Mouse (Mus musculus): Measurements from ENCODE around the gene 3110082I17Rik.

3110082I17Rik gene

DNA sequence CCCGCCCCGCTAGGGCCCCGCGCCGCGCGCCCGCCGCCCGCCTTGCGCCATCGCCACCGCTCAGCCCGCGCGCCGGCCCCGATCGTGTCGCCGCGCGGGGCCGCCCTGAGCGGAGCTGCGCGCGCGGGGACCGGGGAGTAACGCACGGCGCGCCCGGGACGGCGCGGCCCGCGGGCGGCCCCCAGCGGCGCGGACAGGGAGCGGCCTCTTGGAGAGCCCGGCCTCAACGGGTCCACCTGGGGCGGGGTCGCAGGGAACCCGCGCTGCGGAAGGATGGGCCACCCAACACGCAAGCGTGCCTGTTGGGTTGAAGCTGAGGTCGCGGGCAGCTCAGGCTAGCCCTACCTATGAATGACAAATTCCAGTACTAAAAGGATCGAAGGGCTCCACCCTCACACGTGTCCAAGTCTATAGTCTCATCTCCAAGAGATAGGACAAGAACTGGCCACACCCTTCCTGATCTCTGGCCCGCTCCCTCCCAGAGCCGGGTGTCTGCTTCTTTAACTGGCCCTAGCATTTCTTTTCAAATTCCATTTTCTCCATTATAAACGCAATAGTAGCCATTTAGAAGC lies 134.8 kb downstream of the 3110082I17Rik start, which contains the start of gene Adap1:
Adap1 (minus strand) TSS at position 228 of the 572 bp plus-strand sequence.
- 2% methylated on average over 61 of the region's 61 CpGs for WGBS

DNA sequence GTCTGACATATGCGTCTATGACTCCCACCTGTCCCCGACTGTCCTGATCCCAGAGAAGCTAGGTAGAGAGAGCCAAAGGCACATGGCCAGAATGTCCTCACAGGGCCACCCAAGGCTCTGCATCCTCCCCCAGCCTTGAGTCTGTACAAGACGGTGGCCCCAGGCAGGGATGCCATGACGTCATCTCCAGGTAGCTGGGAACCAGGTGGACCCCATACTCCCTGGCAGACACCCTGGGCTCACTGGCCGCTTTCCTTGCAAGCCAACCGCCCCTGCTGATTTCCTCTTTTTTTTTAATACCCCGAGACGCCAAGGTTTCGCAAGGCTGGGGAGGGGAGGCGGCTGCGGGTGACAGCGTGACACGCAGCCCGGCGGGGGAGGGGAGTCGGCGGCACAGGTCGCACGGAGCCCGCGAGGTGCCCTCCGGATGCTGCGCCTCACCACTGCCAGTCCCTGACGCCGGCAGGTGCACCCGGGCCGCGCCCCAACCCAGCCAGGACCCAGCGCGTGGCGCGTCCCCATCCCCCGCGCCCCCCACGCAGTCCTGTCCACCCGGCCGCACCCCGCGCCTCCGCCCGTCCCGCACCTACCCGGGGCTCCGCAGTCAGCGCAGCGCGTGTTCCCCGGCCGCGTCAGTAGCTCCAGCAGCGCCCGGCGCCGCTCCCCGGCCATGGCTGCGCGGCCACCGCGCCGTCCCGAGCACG lies 135.5 kb downstream of the 3110082I17Rik start:
- WGBS = under 1% methylated on average over 62 of the region's 62 CpGs

DNA sequence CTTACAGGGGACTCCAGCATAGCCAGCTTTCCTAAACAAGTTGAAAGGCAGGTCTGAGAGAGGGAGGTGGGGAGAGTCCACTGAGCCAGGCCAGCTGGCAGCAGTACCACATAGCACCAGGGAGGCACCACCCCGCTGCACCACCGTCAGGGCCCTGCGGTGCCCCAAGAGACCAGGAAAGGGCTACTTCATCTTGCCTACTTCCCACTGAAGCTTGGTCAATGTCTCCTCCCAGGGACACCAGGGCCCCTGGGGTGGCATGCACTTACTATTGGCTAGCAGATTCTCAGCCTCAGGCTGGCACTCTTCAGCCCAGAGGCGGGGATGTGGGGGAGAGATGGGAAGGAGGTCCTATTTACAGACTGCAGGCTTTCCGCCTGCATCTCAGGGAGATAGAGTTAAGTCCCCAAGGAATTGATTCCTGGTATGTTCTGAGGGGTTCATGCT lies 136.3 kb downstream of the 3110082I17Rik start:
- WGBS = 5% methylated on average over 5 of the region's 5 CpGs

DNA sequence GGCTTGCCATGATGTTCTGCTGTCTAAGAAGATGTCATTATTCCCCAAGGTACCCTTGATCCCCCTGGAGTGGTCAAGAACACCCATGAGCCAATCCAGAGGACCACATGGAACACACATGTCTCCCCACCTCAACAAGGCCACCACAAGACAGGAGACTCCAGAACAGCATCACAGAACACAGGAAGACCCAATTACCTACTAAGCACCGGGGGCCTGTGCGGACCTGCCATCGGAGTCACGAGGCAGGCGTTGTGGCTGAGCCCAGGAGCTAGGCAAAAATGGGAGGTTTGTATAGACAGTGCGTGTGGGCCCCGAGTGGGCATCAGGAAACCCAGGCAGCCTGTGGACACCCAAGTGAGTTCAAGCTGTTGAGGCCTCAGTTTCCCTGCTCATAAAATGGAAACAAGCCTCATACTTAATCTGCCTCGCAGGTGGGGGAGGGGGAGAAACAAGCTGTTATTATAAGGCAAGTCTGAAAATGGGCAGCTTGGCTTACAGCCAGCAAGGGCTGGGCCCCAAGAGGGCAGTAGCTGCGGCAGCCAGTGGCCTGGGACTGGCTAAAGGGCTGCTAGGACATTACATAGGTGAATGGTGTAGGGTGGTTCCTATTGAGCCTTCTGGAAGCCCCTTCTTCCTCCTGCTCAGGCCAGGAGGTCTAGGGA lies 136.9 kb downstream of the 3110082I17Rik start:
- 45% methylated on average over 9 of the region's 9 CpGs for WGBS

DNA sequence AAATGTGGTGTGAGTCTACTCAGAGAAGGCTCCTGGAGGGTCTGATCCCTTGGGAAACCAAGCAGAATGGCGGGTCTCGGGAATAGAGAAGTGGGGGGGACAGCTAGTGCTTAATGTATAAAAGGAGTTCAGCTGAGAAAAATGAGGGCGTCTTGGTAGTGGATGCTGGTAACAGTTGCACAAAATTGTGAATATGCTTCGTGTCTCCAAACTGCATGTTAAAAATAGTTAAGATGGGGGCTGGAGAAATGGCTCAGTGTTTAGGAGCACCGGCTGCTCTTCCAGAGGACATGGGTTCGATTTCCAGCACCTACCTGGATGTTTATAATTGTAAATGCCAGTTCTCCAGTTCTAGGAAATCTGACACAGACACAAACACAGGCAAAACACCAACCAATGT lies 139.0 kb downstream of the 3110082I17Rik start:
- 30% methylated on average over 6 of the region's 6 CpGs for WGBS

DNA sequence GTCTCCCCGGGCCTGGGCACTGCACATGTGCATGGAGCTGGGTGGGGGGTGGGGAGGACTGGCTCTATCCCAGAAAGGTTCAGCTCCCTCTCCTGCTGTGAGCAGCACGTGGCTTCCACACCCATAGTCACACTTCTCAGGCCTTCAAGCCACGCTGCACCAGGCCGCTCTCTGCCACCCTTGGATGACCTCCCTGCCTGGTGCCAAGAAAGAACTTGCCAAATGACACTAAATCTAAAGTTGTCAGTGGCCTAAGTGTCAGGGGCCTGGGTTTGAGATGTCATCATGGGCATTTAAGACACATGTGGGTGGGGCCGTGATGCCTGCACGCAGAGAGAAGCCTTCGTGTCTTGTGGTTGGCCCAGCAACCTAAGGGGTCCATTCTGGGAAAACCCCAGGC lies 139.9 kb downstream of the 3110082I17Rik start:
- WGBS = 43% methylated on average over 7 of the region's 7 CpGs

DNA sequence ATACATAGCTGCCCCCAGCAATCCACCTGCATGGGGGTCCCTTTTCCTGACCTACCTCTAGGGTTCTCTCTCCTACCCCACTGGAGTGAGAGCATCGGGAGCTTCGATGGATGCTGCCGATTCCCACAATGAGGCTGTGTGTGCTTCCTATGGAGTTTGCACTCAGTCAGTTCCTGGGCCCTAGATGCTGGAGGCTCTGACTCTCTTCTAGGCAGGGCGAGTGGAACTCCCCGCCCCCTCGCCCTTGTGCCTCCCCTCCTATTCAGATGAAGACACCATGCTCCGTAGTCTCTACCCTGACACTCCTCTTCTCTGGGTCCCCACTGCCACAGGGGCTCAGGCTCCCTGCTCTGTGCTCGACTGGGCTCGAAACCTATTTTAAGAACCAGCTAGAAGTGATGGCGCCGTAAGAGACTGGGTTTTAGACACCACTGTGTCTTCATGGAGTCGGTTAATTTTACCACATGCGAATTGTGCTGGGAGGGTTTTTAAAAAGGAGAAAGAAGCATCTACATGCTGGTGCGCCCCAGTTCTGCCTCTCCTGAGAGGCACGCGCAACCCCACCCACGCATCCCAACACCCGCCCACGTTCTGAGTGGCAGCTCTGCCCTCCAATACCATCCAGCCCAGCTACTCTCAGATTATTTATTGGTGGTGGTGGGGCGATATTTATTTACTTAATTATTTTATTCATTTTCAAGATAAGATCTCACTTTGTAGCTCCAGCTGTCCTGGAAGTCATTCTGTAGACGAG lies 142.4 kb downstream of the 3110082I17Rik start:
- WGBS = 37% methylated on average over 21 of the region's 21 CpGs

DNA sequence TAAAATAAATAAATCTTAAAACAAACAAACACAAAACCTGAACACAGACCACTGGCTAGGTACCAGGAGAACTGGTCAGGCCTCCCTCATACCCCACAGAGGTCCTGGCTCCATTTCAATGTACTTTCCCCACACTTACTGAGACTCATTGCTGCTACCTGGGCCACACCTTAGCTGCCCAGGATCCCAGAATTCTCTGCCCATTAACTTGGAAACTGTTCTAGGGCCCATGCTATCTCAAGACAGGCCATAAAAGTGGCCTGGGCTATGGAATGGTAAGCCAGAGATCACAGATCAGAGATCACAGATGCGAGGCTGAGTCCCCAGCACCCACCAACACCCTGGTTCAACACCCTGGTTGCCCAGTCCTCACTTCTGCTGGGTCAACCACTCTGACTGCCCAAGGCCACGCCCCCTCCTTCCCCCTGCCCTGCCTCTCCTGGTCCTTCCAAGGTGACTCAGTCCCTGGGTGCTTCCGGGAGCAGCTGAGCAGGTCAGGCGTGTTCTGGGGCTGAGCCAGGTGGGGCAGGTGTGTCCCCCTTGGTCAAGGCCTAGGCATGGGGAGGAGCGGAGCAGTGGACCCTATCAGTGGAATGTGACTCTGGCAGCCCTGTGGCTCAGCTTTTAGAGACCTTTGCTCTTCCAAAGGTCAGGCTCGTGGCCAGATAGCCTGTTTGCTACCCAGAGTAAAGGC lies 143.2 kb downstream of the 3110082I17Rik start:
- 73% methylated on average over 6 of the region's 6 CpGs for WGBS

DNA sequence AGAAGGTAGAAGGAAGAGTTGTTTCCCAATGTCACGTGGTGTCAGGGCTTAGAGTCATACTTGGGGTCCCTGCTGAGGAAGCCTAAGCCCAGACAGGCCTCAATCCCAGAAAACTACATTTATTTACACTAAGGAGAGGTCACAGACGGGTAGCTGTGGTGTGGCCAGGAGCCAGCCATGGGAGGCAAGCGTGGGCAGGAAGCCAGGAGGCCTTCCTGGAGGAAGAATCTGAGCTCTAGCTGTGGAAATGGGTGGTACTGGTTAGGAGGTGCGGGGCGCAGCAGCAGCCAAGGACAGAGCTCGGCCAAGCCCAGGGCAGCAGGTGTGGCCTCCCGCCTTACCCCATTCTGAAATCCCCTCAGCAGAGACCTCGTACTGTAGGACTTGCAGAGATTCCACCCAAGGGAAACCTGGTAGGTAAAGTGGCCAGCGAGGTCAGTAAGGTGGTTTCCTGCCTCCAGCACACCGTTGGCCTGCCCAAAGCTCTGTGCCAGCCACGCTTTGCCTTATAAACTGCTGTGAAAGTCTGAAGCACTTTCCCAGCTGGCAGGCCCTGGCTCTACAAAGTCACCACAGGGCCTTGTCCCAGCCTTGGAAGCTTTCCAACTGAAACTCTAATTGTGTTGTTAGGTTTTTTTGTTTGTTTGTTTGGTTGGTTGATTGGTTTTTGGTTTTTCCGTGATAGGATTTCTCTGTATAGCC lies 145.2 kb downstream of the 3110082I17Rik start:
- WGBS = 72% methylated on average over 12 of the region's 12 CpGs

DNA sequence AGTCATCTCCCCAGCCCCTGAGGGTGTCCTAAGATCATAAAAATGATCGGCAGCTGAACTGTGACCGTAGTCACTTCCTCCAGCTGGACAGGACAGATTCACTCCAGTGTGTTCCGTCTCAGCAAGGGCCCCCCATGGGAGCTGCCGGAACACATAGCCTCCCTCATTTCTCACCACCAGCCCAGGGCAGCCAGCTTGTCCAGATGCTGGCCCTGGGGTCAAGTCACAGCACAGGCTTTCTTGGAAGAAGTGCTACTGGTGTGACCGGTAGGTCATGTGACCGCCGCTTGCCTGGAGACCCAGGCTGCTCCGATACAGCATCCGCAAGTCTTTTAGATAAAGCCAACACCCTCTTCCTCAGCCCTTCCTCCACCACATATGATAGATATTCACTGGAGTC lies 146.8 kb downstream of the 3110082I17Rik start:
- 84% methylated on average over 9 of the region's 9 CpGs for WGBS

DNA sequence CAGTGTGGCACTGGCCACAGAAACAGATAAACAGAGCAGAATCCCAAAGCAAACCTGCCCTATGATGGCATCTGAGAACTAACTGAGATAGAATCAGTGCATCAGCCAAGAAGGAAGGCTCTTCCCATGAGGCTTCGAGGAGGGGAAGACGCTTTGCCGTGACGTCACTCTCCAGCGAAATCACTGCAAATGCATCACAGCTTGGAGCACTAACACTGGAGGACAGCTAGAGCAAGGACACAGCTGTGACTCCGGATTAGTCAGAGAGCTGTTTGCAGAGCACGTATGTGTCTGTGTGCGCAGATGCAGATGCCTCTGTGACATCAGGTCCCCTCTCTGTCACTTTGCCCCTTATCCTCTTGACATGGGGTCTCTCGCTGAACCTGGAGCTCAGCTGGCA lies 148.5 kb downstream of the 3110082I17Rik start:
- WGBS = 68% methylated on average over 9 of the region's 9 CpGs

DNA sequence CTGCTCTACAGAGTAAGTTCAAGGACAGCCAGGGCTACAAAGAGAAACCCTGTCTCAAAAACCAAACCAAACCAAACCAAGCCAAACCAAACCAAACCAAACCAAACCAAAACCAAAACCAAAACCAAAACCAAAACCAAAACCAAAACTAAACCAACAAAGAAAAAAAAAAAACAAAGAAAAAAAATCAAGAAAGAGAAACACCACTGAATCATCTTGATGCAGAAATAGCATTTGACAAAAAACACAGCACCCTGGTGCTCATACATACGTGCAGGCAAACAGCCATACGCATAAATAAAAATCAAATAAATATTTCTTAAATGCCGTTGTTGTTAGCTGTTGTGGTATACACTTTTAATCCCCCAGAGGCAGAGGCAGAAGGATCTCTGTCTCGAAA lies 149.8 kb downstream of the 3110082I17Rik start:
- WGBS = 79% methylated on average over 4 of the region's 4 CpGs

DNA sequence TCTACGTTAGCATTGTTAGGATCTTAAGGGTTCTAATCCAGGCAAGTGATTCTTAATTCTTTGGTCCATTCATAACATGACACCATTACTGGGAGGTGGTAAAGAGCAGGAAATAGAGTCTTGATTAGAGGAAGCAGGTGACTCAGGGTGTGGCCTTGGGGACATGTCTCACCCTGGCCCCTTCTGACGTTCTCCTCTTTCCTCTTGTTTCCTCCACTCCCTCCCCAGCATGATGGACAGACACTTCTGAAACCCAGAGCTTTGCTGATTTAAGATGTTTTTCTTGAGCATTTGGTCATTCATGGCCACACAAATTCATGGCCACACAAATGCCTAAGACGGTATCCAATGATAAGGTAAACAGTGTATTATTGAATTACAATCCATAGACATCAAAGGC lies 150.4 kb downstream of the 3110082I17Rik start:
- WGBS = 82% methylated on average over 3 of the region's 3 CpGs
